Mouse (Mus musculus): ENCODE measurements around the gene Ttyh3.

- TF ChIP-seq FLI1 (IDR thresholded peaks at IDR 0.05; ENCODE audit: low read length), result no peak
- TF ChIP-seq GATA1 (IDR thresholded peaks at IDR 0.05; ENCODE audit: borderline replicate concordance, low read length), result no peak
Measured at GRCm38 (mm10) chr5:140644263-140644662, 4.6 kb downstream of the Ttyh3 start.
